Mouse (Mus musculus) spleen, postnatal 14 days (tissue): ENCODE measurements at regions not wholly inside any gene's neighbourhood (a gene's known extent, or its start where the extent isn't known, plus 50 kb on each side); places are given as distances from the start of the nearest gene placed in this dataset.
"Not testable (repeated sequence)": the region's sequence is repeated elsewhere in the genome, so short reads cannot be mapped to it uniquely, and the experiment has no call there.

ENCODE experiments used
- DNase-seq, 2 experiments: peaks; one replicate each; pipeline ENCODE4 v3.0.0; 2021 to 2022; ENCODE audit warnings: low spot score in 2 of 2

DNA sequence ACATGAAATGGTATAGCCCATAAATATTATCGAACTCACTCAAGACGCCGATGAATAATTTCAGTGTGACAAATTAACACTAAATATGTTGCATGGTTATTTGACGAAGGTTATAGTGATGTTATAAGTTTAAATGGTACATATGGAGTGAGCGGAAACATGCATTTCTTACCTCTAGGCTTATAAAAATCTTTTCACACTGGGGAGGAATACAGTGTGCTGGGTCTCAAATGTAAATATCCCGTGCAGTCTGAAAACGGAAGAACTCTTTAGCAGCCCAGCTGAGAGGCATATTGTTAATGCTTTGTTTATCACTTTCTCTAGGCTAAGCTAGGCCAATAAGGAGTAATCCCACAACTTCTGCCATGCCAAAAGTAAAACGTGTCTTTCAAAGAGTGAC lies 518.6 kb upstream of the Sall1 start:
- DNase-seq, result no peak

DNA sequence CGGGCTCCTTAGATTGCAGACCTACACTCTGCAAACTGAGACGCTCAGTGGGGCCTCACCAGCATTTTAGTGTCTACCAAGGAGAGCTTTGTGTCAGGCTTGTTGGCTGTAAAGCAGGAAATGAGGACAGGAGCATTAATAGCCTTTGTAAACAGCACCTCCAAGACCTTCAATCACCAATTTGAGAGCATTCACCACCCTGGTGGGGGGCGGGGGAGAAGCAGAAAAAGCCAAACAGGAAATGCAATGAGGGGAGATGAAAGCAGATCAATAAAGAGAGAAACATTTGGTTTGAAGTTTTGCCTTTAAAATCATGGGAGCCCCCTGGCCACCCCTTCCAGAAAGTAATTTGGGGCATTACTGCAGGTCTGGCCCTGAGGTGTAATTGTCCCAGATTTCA lies 497.3 kb upstream of the Sall1 start:
- no peak for DNase-seq

DNA sequence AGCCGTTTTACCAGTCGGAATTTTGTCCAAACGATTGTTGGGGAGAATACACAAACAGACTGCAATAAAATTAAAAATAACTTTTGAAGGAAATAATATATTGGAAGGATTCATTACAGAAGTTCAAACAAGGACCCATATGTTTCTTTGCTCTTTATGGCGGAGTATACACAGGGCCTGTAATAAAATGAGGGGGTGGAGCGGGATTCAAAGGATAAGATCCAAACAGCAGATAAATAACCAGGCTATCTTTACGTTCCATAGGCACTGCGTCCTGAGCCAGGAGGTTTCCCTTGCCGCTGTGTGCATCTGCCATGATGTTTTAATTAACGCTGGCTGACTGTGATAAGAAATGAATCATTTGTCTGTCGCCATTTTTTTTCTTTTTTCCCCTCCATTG lies 490.6 kb upstream of the Sall1 start:
- DNase-seq, result no peak

DNA sequence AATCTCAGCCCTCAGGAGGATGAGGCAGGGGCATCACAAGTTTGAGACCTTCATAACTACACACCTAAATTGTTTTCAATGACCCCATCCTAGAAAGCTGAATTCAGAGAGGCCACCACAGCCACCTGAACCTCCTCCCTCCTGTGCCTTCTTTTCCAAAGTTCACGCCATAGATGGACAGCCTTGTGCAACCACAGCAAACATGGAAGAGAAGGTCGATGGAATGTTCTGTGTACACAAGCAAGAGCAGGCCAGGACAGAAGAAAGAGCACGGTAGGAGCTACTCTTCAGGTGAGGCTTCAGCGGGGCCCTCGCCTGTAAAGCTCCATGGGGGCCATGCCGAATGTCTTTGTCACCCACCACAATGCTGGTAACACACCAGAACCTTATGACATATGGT lies 481.1 kb upstream of the Sall1 start:
- no peak for DNase-seq

DNA sequence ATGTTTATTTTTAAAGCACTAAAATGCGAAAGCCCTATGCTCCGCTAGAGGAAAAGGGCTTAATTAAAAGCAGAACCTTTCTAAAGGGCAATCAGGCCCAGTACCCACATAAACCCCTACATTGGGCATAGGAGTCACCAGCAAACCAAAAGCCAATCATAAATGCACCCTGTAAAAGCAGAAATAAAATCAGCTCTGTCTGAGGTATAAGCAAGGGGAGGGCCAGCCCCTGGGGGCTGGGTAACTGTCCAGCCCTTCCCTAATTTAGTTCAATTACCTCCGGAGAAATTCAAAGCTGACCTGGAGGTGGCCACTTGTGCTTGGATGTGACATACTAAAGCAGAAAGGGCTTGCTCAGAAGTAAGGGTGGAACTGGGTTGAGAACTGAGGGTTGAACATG lies 479.4 kb upstream of the Sall1 start:
- DNase-seq, result no peak

GRCm38 (mm10) chr8:89516602-89517001 lies 472.6 kb upstream of the Sall1 start:
- no peak for DNase-seq

DNA sequence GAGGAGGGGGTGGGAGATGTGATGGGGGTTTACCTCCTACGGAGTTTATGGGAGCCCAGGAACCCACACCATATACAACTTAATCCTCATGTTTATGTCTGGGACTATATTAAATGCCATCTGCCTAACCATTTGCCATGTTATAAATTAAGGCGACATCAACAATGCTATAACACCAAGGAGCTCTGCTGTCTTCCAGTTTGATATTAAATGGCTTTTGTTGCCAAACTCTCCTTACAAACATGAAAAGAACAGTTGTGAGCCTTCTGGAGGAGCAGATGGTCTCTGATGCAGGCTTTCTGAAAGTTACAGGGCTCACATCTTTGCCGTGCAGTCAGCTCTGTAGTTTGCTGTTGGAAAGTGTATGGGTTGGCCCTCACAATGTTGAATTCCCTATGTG lies 470.3 kb upstream of the Sall1 start:
- no peak for DNase-seq

GRCm38 (mm10) chr8:89507639-89508038 lies 463.7 kb upstream of the Sall1 start:
- DNase-seq, result no peak

DNA sequence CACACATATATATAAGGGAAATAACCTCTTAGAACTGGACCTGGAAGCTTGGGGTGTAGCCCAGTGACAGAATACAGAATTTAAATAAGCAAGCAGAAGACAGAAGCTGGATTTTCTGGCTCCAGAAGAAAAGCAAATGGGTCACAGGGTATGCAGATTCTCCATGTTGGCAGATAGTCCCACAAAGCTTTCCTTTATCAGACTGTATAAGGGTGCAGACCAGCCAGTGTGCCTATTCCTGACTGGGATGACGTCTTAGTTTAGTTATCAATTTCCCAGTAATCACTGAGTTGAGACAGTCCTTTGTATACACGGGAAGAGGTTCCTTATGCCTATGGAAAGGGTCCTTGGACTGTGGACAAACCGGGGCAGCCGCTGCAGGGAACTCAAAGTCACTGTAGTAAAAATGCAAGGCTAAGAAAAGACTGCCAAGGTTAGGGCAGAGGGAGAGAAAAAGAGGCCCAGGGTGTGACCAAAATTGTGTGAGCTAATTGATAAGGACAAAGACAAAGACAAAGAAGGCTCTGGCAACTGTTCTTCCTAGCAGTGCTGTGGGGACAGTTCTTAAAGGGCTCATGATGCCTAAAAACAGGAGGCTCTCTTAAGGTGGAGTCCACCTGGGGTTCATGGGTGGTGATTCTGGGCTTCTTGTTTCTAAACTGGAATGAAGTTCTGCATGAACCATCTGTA lies 459.7 kb upstream of the Sall1 start:
- no peak for DNase-seq

GRCm38 (mm10) chr8:89503030-89503429 lies 459.1 kb upstream of the Sall1 start:
- no peak for DNase-seq

DNA sequence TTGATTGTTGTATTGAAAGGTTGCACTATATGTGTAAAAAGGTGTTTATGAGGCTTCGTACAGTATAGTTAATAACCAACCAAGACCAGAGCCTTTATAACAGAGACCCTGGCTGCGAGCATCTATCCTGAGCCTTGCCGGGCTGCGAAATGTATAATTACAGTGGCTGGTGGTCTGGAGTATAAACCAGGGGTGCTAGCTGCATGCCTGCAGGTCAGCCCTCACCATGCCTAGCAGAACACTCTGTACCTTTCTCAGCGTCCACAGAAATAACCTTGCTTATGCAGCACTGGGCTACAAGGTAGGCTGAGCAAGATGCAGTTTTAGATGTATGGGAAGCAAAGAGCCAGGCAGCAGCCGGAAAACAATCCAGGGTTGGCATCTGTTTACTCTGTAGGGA lies 457.8 kb upstream of the Sall1 start:
- DNase-seq, result no peak

GRCm38 (mm10) chr8:89499831-89500230 lies 455.9 kb upstream of the Sall1 start:
- DNase-seq, result no peak

- no peak for DNase-seq
These were observed 454.2 kb upstream of the Sall1 start for GRCm38 (mm10) chr8:89498088-89498695.

DNA sequence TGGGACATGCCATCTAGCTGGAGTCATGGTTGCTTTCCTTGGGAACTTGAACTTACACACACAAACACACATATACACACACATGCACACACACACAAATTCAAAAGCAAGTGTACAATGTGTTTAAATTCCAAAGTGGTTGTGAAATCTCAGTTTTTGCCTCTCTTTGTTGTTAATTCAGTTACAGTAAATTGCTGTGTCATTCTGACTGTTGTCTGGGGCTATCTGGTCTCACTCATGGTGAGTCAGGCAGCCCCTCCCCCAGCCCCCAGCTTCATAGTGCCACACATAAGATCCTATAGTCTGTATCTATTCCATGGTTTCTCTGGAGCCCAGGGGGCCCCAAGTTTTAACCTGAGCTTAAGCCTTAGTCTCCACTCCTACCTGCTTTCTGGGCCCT lies 448.4 kb upstream of the Sall1 start:
- DNase-seq, result no peak

- not testable (repeated sequence) for DNase-seq
These were observed 438.5 kb upstream of the Sall1 start for GRCm38 (mm10) chr8:89482481-89482880.

GRCm38 (mm10) chr8:89476930-89477329 lies 433.0 kb upstream of the Sall1 start:
- no peak for DNase-seq

DNA sequence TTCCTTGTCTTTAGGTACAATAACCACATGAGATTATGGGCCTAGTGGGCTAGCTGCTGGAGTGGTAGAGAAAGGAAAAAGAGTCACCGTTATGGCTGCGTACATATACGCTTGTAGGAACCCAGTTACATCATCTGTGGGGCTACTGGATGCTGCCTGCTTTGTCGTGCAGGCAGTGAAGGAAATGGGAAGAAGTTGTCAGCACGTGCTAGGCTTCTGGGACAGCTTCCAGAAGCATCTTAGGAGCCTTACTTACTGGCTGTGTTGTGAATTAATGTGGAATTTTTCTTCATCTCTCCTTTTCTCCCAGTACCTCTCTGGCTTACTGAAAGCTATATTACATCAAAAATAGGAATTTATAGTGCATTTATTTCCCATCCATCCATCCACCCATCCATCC lies 427.2 kb upstream of the Sall1 start:
- no peak for DNase-seq

DNA sequence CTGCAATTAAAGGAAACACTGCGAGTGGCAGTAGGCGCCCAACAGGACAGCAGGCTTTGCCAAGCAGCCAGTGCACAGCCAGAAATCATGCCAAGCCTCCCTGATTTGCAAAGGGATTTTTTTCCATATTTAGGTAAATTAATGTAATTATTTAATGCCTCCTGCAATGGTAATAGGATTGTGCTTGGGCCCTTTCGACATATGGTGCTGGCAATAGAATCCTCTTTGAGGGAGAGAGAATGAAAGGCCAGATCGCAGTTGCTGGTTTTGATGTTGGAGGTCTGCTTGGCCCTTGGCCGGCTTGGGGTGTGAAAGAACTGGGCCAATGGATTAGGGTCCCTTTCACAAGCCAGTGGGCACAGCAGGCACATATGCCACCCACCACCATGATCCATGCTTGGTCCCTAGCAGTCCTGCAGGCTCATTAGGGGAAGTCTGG lies 424.8 kb upstream of the Sall1 start:
- DNase-seq, result no peak

DNA sequence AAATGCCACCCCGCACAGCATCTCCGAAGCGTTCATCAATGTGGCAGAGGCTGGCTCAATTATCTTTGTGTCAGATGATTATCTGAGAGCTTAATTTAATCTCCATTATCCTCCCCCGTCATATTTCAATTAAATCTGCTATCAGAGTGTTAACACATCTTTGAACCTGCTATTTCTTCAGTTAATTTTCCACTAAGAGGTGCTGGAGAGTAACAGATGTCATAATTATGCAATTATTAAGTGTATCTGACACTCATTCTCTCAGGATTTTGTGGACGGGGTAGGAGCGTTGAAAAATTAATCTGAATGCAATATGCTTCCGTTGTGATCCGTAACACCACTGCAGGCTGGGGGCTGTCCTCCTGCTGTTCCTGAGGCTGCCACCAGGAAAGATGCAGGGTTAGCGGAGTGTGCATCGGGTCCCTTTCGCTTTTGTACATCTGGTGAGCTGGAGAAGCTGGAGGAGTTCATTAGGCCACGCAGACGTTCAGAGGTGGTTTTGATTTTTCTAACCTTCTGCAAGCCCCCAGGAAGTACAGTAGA lies 421.3 kb upstream of the Sall1 start:
- no peak for DNase-seq

GRCm38 (mm10) chr8:89456517-89456916 lies 412.6 kb upstream of the Sall1 start:
- no peak for DNase-seq

GRCm38 (mm10) chr8:89455731-89456130 lies 411.8 kb upstream of the Sall1 start:
- DNase-seq, result no peak

DNA sequence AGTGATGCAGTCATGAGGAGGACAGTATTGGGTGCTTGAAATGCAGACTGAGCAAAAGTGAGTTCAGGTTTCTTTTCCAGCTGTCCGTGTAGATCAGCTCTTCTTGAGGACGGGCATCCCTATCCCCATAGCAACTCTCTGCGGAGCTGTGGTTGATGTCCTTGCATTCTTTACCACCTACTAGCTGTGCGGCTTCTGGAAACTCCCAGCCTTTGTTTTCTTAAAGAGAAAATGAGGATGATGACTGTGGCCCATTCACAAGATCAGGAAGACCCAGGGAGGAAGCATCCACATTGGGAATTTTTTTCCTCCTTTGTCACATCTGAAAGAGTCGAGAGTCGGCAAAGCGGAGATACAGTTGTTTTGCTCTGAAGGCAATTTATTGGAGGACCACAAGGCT lies 410.2 kb upstream of the Sall1 start:
- no peak for DNase-seq

GRCm38 (mm10) chr8:89453724-89454123 lies 409.8 kb upstream of the Sall1 start:
- no peak for DNase-seq

- DNase-seq, result no peak
These were observed 400.5 kb upstream of the Sall1 start for GRCm38 (mm10) chr8:89444466-89444865.
